Mouse (Mus musculus): Measurements from ENCODE around the gene Gpm6b. TPM values are rescaled to one million over a fixed set of nuclear protein-coding genes. Genes with fewer than 3 reads are reported as not detected.

Gene Gpm6b
- total RNA-seq, 2 experiments from 2014 or later: 6.2 to 6.4 TPM

- DNase-seq: no peak
Observed at GRCm38 (mm10) chrX:166307437-166308222, 68.9 kb downstream of the Gpm6b start.

GRCm38 (mm10) chrX:166308798-166309197 lies 70.1 kb downstream of the Gpm6b start:
- no peak for DNase-seq

- DNase-seq: no peak
Observed at GRCm38 (mm10) chrX:166315251-166315650, 76.5 kb downstream of the Gpm6b start.

GRCm38 (mm10) chrX:166316552-166317375 lies 78.1 kb downstream of the Gpm6b start:
- no peak for DNase-seq

- no peak for DNase-seq
Observed at GRCm38 (mm10) chrX:166317376-166317679, 78.6 kb downstream of the Gpm6b start.

GRCm38 (mm10) chrX:166323226-166323625 lies 84.5 kb downstream of the Gpm6b start:
- DNase-seq: no peak

GRCm38 (mm10) chrX:166327621-166328020 lies 88.9 kb downstream of the Gpm6b start:
- DNase-seq: no peak

GRCm38 (mm10) chrX:166328219-166328901 lies 89.6 kb downstream of the Gpm6b start:
- no peak for DNase-seq

GRCm38 (mm10) chrX:166328904-166329451 lies 90.3 kb downstream of the Gpm6b start:
- no peak for DNase-seq

- no peak for DNase-seq
Observed at GRCm38 (mm10) chrX:166334516-166335136, 95.9 kb downstream of the Gpm6b start.

GRCm38 (mm10) chrX:166338353-166338752 lies 99.6 kb downstream of the Gpm6b start:
- no peak for DNase-seq

- DNase-seq: no peak
Observed at GRCm38 (mm10) chrX:166338784-166339520, 100.2 kb downstream of the Gpm6b start.

GRCm38 (mm10) chrX:166339911-166340310 lies 101.2 kb downstream of the Gpm6b start:
- no peak for DNase-seq

- DNase-seq: no peak
Observed at GRCm38 (mm10) chrX:166341795-166342194, 103.1 kb downstream of the Gpm6b start.

- no peak for DNase-seq
Observed at GRCm38 (mm10) chrX:166344228-166345015, 105.7 kb downstream of the Gpm6b start.

- no peak for DNase-seq
Observed at GRCm38 (mm10) chrX:166348086-166348485, 109.4 kb downstream of the Gpm6b start.

GRCm38 (mm10) chrX:166348634-166349033 lies 109.9 kb downstream of the Gpm6b start:
- DNase-seq: no peak

GRCm38 (mm10) chrX:166351790-166352189 lies 113.1 kb downstream of the Gpm6b start:
- DNase-seq: peak; percentile 64

GRCm38 (mm10) chrX:166353412-166353811 lies 114.7 kb downstream of the Gpm6b start:
- DNase-seq: no peak

GRCm38 (mm10) chrX:166354913-166355312 lies 116.2 kb downstream of the Gpm6b start:
- DNase-seq: no peak

- DNase-seq: no peak
Observed at GRCm38 (mm10) chrX:166356276-166356675, 117.6 kb downstream of the Gpm6b start.
